Mouse (Mus musculus) erythroblast, embryonic 14.5 days (primary cell): ENCODE data around the gene Gm3417.

Source experiments
- GATA1 ChIP-seq: IDR thresholded peaks from 2 replicates; pipeline ENCODE4 v1.6.1; 2012; ENCODE audit warnings: low read length, inconsistent platforms, mixed read lengths
- TAL1 ChIP-seq: IDR thresholded peaks from 3 replicates; pipeline ENCODE4 v1.6.1; 2012; ENCODE audit warnings: low read length, inconsistent platforms, mixed read lengths

GRCm38 (mm10) chr17:14943729-14944059 is 34.9 kb downstream of the Gm3417 start:
- TF ChIP-seq TAL1, result no peak
- no peak for TF ChIP-seq GATA1
